Mouse (Mus musculus) skeletal muscle tissue, adult 2 months (tissue): ENCODE measurements around the gene Ccdc194.

Experiments
- DNase-seq: peaks from one replicate; pipeline ENCODE4 v3.0.0-alpha.2; 2012; ENCODE audit warnings: low read depth, low spot score

The Ccdc194 gene

GRCm38 (mm10) chr8:71476099-71476940 is 49.2 kb downstream of the Ccdc194 start:
- DNase-seq = no peak

- DNase-seq = no peak
Observed at GRCm38 (mm10) chr8:71475702-71476075, 49.8 kb downstream of the Ccdc194 start.

- no peak for DNase-seq
Observed at GRCm38 (mm10) chr8:71474785-71475701, 50.5 kb downstream of the Ccdc194 start.

- DNase-seq = no peak
Observed at GRCm38 (mm10) chr8:71474344-71474743, 51.2 kb downstream of the Ccdc194 start.

- no peak for DNase-seq
Observed at GRCm38 (mm10) chr8:71472601-71473386, 52.7 kb downstream of the Ccdc194 start.

GRCm38 (mm10) chr8:71471861-71472260 is 53.6 kb downstream of the Ccdc194 start:
- DNase-seq = no peak

- no peak for DNase-seq
Observed at GRCm38 (mm10) chr8:71470913-71471255, 54.6 kb downstream of the Ccdc194 start.

- no peak for DNase-seq
Observed at GRCm38 (mm10) chr8:71470146-71470912, 55.2 kb downstream of the Ccdc194 start.
